Mouse (Mus musculus) embryonic facial prominence, embryonic 12.5 days (tissue): ENCODE results near the gene Gdnf. TPM values are rescaled to one million over a fixed set of nuclear protein-coding genes. Genes with fewer than 3 reads are reported as not detected.
A peak's percentile ranks its signal among the peaks of the same experiment; 100 is the strongest.

Experiments used
- ATAC-seq: fragments of 200-750 bp; cut with Nextera tagmentation; 2 replicates; pipeline ENCODE4 v1.8.0; 2017; ENCODE audit not compliant: insufficient number of reproducible peaks, insufficient read depth, low FRiP score, low TSS enrichment
- H3K27ac ChIP-seq: fragments of 300-500 bp; sonication (generic); 2 replicates; pipeline ENCODE4 v1.5.1; 2016; ENCODE audit warnings: mild to moderate bottlenecking
- H3K27me3 ChIP-seq: fragments of 300-500 bp; sonication (generic); 2 replicates; pipeline ENCODE4 v1.6.1; 2016; ENCODE audit warnings: mild to moderate bottlenecking, moderate library complexity
- H3K36me3 ChIP-seq: fragments of 300-500 bp; sonication (generic); 2 replicates; pipeline ENCODE4 v1.6.1; 2016; ENCODE audit warnings: mild to moderate bottlenecking
- H3K4me1 ChIP-seq: fragments of 300-500 bp; sonication (generic); 2 replicates; pipeline ENCODE4 v1.6.1; 2016
- H3K4me2 ChIP-seq: fragments of 300-500 bp; sonication (generic); replicated peaks from 2 replicates; pipeline ENCODE4 v1.6.1; 2016; ENCODE audit warnings: mild to moderate bottlenecking, moderate library complexity
- H3K4me3 ChIP-seq: fragments of 300-500 bp; sonication (generic); 2 replicates; pipeline ENCODE4 v1.5.1; 2016; ENCODE audit warnings: mild to moderate bottlenecking
- H3K9ac ChIP-seq: fragments of 300-500 bp; sonication (generic); 2 replicates; pipeline ENCODE4 v1.6.1; 2016; ENCODE audit warnings: mild to moderate bottlenecking, moderate library complexity
- H3K9me3 ChIP-seq: fragments of 300-500 bp; sonication (generic); 2 replicates; pipeline ENCODE4 v1.6.1; 2016; ENCODE audit warnings: mild to moderate bottlenecking, moderate library complexity
- WGBS: fragments of 180-500 bp; shearing (Covaris S2); methylation state at CpG from one replicate; pipeline ENCODE4 v1.1.7; 2016; 5-methylcytosine and 5-hydroxymethylcytosine counted together
- polyA plus RNA-seq: library from polyadenylated mRNA; unstranded; fragments of >200 nt; fragmentation: Nextera tagmentation; extraction: Ambion mirVana; gene quantifications from 2 replicates; pipeline ENCODE4 v1.2.1, GENCODE M21; 2016

Gdnf gene
- polyA plus RNA-seq, 1 experiment from 2014 or later = 0.82 TPM

DNA sequence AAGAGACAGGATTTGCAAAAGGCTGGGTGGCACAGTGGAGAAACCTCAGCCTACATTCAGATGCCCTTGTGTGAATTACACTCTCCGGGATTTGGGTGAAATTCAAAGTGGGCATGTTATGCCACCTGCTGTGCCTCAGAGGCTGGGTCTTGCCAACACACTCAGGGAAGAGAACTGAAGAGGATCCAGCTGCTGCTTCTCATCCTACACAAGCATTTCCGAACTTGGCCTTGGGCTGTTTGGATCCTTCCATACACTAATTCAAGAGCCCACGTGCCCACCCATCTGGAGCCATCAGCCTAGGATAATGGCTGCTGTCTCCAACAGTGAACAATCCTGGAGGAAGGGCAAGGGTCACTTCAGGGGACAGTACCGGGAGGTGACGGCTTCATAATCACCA lies 52.7 kb downstream of the Gdnf start:
- Histone ChIP-seq H3K4me2 (no peak overlapping the region), H3K27me3 (no peaks in the 10 kb centered on the region), H3K36me3 (no peaks in the 10 kb centered on the region), H3K9me3 (no peaks in the 10 kb centered on the region), H3K4me3 (no peak overlapping the region), H3K4me1 (no peaks in the 10 kb centered on the region), H3K27ac (no peak overlapping the region), H3K9ac (no peak overlapping the region)
- WGBS = 57% methylated on average over 5 of the region's 5 CpGs
- no peak for ATAC-seq

DNA sequence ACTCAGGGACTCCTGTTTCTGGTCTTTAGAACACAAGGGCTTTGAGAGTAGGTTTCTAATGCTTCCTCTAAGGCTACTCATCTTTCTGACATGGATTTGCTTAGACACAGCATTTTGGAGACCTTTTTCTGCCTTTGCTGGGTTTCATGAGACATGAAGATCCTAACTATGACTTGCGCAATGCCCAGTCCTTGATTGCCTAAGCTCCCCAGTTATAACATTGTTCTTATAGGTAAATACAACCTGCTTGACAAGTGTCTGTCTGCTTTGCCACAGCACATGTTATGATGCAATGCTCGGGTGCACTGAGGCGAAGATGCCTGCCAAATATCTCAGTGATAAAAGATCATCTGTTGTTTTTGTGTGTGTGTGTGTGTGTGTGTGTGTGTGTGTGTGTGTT lies 54.7 kb downstream of the Gdnf start:
- no peaks in the 10 kb centered on the region for H3K36me3 ChIP-seq
- H3K4me3 ChIP-seq = no peak overlapping the region
- no peak overlapping the region for H3K9ac ChIP-seq
- ATAC-seq = no peak
- H3K9me3 ChIP-seq = no peaks in the 10 kb centered on the region
- no peaks in the 10 kb centered on the region for H3K4me1 ChIP-seq
- H3K27ac ChIP-seq = no peak overlapping the region
- H3K27me3 ChIP-seq = no peaks in the 10 kb centered on the region
- WGBS = 88% methylated on average over 3 of the region's 3 CpGs
- no peak overlapping the region for H3K4me2 ChIP-seq

DNA sequence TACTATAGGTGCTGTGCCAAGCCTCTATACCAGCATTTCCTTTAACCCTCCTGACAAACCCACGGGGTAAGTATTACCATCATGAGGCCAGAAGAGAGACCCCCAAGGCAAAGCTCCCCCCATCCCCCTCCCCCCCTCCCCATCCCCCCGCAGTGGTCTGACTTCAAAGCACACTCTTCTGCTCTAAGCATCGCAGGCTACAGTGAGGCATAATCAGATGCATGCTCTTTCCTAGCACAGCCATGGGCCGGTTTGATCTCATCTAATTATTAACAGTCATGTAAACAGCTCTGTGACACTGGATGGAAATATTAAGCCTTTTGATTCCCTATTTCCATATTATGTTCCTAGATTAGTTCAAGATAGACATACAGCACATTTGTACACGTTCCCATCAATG lies 61.8 kb downstream of the Gdnf start:
- H3K27ac ChIP-seq = no peak overlapping the region
- WGBS = 35% methylated on average over 5 of the region's 5 CpGs
- no peak overlapping the region for H3K4me3 ChIP-seq
- H3K27me3 ChIP-seq = no peaks in the 10 kb centered on the region
- no peaks in the 10 kb centered on the region for H3K9me3 ChIP-seq
- no peak overlapping the region for H3K4me2 ChIP-seq
- H3K9ac ChIP-seq = no peak overlapping the region
- H3K36me3 ChIP-seq = no peaks in the 10 kb centered on the region
- no peaks in the 10 kb centered on the region for H3K4me1 ChIP-seq
- ATAC-seq = no peak

- Histone ChIP-seq H3K27me3 (no peaks in the 10 kb centered on the region), H3K36me3 (no peaks in the 10 kb centered on the region), H3K4me2 (no peak overlapping the region), H3K4me3 (no peak overlapping the region), H3K4me1 (peaks cover 15% of the 10 kb centered on the region), H3K27ac (no peak overlapping the region), H3K9ac (no peak overlapping the region), H3K9me3 (no peaks in the 10 kb centered on the region)
- 73% methylated on average over 6 of the region's 6 CpGs for WGBS
- no peak for ATAC-seq
These were observed 65.2 kb downstream of the Gdnf start for GRCm38 (mm10) chr15:7875879-7876278.

DNA sequence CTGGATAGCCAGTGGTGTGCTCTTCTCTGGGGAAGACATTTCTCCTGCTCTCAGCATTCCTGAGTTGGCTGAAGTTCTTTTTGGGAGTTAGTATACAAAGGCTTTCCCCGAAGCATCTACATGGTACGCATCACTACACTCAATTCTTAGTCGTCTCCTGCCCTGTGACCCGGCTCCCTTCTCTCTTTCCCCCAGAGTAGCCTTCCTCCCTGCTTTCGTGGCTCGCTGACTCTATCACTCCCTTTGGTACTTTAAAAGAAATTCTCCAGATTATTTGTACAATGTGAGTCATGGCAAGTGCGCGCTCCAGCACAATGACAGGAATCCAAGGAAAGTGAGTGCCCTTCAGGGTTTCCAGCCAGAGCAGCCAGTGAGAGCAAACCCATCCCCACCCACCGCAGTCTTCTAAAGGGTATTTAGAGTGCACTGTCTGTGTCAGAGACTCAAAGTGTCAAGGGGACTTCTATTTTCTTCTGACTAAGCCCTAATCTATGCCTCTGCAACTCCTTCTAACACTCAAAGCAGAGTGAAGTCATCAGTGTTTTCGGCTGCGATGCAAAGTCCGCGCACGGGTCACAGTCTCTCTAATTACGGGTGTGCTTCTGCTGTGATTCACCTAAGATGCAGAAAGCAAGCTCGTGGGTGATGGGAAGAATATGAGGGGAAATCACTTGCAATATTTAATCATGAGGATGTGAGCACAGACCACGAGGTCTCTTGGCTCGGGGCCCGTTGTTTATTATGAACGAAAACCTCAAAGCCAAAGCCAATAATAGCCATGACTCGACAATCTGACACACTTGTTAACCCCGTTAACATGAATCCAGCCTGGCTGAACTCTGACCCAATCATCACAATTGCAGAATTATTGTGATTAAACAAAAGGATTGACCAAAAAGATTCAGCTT lies 67.2 kb downstream of the Gdnf start:
- Histone ChIP-seq H3K4me1 (peaks cover 15% of the 10 kb centered on the region), H3K4me2 (no peak overlapping the region), H3K36me3 (peaks cover 7% of the 10 kb centered on the region; the same call in 1 of the 2 replicates), H3K9ac (no peak overlapping the region), H3K27me3 (no peaks in the 10 kb centered on the region), H3K4me3 (no peak overlapping the region), H3K27ac (no peak overlapping the region), H3K9me3 (no peaks in the 10 kb centered on the region)
- ATAC-seq = no peak
- WGBS = 60% methylated on average over 22 of the region's 22 CpGs

GRCm38 (mm10) chr15:7878861-7879260 lies 68.2 kb downstream of the Gdnf start:
- H3K4me2 ChIP-seq = no peak overlapping the region
- H3K4me1 ChIP-seq = peaks cover 15% of the 10 kb centered on the region
- 0 out of 2 replicates have a peak, but pooled peaks have one; percentile 28 for ATAC-seq
- no peak overlapping the region for H3K27ac ChIP-seq
- no peak overlapping the region for H3K4me3 ChIP-seq
- H3K36me3 ChIP-seq = peaks cover 7% of the 10 kb centered on the region; the same call in 1 of the 2 replicates
- WGBS = 82% methylated on average over 10 of the region's 10 CpGs
- H3K27me3 ChIP-seq = no peaks in the 10 kb centered on the region
- H3K9ac ChIP-seq = no peak overlapping the region
- H3K9me3 ChIP-seq = no peaks in the 10 kb centered on the region

DNA sequence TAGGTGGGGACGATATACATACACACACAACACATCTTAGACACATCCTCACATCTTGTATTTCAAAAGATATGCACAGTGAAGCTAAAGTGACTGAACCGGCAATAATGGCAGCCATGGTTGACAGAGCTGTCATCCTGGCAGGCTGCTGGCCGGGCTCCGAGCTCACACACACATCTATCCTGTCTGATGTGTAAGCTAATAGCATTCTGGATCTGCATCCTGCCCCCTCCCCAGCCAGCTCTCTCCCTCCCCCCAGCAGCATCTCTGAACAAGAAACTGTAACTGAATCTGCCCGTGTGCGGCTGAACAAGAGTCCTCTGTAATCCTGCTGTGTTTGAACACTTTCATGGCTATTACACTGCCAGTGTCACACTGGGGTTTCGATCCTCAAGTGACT lies 69.3 kb downstream of the Gdnf start:
- Histone ChIP-seq H3K9me3 (no peaks in the 10 kb centered on the region), H3K4me2 (no peak overlapping the region; the same call in 1 of the 2 replicates), H3K27ac (no peak overlapping the region), H3K36me3 (peaks cover 7% of the 10 kb centered on the region; the same call in 1 of the 2 replicates), H3K4me3 (no peak overlapping the region), H3K9ac (no peak overlapping the region), H3K27me3 (no peaks in the 10 kb centered on the region), H3K4me1 (peaks cover 15% of the 10 kb centered on the region)
- WGBS = 37% methylated on average over 7 of the region's 7 CpGs
- ATAC-seq = no peak

GRCm38 (mm10) chr15:7884181-7884580 lies 73.5 kb downstream of the Gdnf start:
- WGBS = 94% methylated on average over 11 of the region's 11 CpGs
- H3K9me3 ChIP-seq = no peaks in the 10 kb centered on the region
- H3K27ac ChIP-seq = no peak overlapping the region
- peaks cover 7% of the 10 kb centered on the region; the same call in 1 of the 2 replicates for H3K36me3 ChIP-seq
- no peak overlapping the region for H3K9ac ChIP-seq
- H3K4me3 ChIP-seq = no peak overlapping the region
- no peak for ATAC-seq
- H3K4me1 ChIP-seq = peaks cover 8% of the 10 kb centered on the region; the same call in 1 of the 2 replicates
- H3K27me3 ChIP-seq = no peaks in the 10 kb centered on the region
- no peak overlapping the region for H3K4me2 ChIP-seq

DNA sequence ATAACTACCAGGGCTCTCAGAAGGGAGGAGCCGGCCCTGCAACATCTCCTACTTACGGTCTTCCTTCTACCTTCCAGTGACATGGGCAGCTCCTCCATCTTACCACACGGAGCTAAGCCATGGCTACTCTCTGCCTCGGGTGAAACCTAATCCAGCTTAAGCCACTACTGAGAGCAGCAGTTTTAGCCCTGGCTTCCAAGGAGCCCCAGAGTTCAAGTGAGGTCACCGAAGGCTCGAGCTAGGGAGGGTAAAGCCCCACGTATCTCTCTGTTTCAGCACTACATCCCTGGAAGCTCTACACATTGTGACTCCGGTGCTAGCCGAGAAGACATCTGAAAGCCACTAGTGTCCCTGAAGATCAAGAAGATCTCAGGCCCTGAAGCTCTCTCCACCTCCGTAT lies 74.5 kb downstream of the Gdnf start:
- peaks cover 10% of the 10 kb centered on the region for H3K4me1 ChIP-seq
- WGBS = 34% methylated on average over 10 of the region's 10 CpGs
- H3K36me3 ChIP-seq = peaks cover 7% of the 10 kb centered on the region; the same call in 1 of the 2 replicates
- no peak overlapping the region for H3K9ac ChIP-seq
- H3K27me3 ChIP-seq = no peaks in the 10 kb centered on the region
- no peak overlapping the region for H3K4me3 ChIP-seq
- ATAC-seq = no peak
- no peaks in the 10 kb centered on the region for H3K9me3 ChIP-seq
- H3K4me2 ChIP-seq = no peak overlapping the region
- H3K27ac ChIP-seq = no peak overlapping the region

DNA sequence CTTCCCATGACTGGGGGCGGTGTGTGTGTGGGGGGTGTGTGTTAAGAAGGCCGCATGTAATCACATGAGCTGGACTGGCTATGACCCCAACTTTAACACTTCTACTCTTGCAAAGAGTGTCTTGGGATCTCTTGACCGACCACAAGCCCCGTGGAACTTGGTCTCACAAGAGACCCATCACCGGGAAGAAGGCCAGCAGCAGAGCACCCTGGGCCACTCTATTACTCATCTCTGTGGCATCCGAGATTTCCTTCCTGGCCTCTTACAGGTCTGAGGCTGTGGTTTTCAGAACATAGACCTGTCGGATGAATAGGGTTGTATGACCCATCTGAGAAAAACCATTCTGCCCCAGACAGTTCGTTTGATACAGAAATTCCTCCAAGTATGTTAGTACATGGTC lies 75.9 kb downstream of the Gdnf start:
- H3K4me3 ChIP-seq = no peak overlapping the region
- no peak overlapping the region for H3K4me2 ChIP-seq
- H3K9me3 ChIP-seq = no peaks in the 10 kb centered on the region
- peaks cover 6% of the 10 kb centered on the region; the same call in 1 of the 2 replicates for H3K36me3 ChIP-seq
- peaks cover 12% of the 10 kb centered on the region for H3K4me1 ChIP-seq
- WGBS = 93% methylated on average over 8 of the region's 8 CpGs
- no peak overlapping the region for H3K27ac ChIP-seq
- H3K27me3 ChIP-seq = no peaks in the 10 kb centered on the region
- ATAC-seq = no peak
- no peak overlapping the region for H3K9ac ChIP-seq
